Mouse (Mus musculus): ENCODE results near the gene Cct4. TPM values are rescaled to one million over a fixed set of nuclear protein-coding genes. Genes with fewer than 3 reads are reported as not detected.
A peak's percentile ranks its signal among the peaks of the same experiment; 100 is the strongest.

The Cct4 gene
- polyA plus RNA-seq, 1 experiment from 2014 or later = 436 TPM

GRCm38 (mm10) chr11:22971835-22972709 is 18.2 kb upstream of the Cct4 start, which contains the start of gene Zrsr1:
TSS of gene Zrsr1 (plus strand) at chr11:22972005.
- Histone ChIP-seq H3K36me3 (peaks cover 69% of the 10 kb centered on the region), H3K27ac (replicated peaks) (peak within 1 kb of the TSS; percentile 85)

GRCm38 (mm10) chr11:22972746-22973526 is 17.4 kb upstream of the Cct4 start:
- Histone ChIP-seq H3K4me1 (peaks cover 41% of the 10 kb centered on the region), H3K27ac (replicated peaks) (peak overlapping the region; percentile 85), H3K36me3 (peaks cover 69% of the 10 kb centered on the region), H3K4me3 (peak overlapping the region; percentile 71), H3K27me3 (ENCODE audit: low read depth, poor library complexity, severe bottlenecking) (no peaks in the 10 kb centered on the region), H3K9me3 (replicated peaks) (peaks cover 31% of the 10 kb centered on the region)
- WGBS = 51% methylated on average over 46 of the region's 46 CpGs
- DNase-seq (ENCODE audit: low spot score) = peak; percentile 71

More at GRCm38 (mm10) chr11:22971835-22972709, 18.2 kb upstream of the Cct4 start, which contains the start of gene Zrsr1:
- WGBS = 47% methylated on average over 56 of the region's 56 CpGs
- no peaks in the 10 kb centered on the region for H3K27me3 ChIP-seq (ENCODE audit: low read depth, poor library complexity, severe bottlenecking)
- peak within 1 kb of the TSS; percentile 71 for H3K4me3 ChIP-seq
- H3K4me1 ChIP-seq = peaks cover 41% of the 10 kb centered on the region
- peaks cover 40% of the 10 kb centered on the region for H3K9me3 ChIP-seq (replicated peaks)
- DNase-seq (ENCODE audit: low spot score) = peak; percentile 38

GRCm38 (mm10) chr11:22973599-22973998 is 16.7 kb upstream of the Cct4 start:
- DNase-seq (ENCODE audit: low spot score) = no peak
- peak overlapping the region; percentile 71 for H3K4me3 ChIP-seq
- peaks cover 69% of the 10 kb centered on the region for H3K36me3 ChIP-seq
- 49% methylated on average over 14 of the region's 14 CpGs for WGBS
- H3K27me3 ChIP-seq (ENCODE audit: low read depth, poor library complexity, severe bottlenecking) = no peaks in the 10 kb centered on the region
- peak overlapping the region; percentile 82 for H3K27ac ChIP-seq (replicated peaks)
- H3K9me3 ChIP-seq (replicated peaks) = peaks cover 27% of the 10 kb centered on the region
- H3K4me1 ChIP-seq = peaks cover 41% of the 10 kb centered on the region

- no peak overlapping the region for H3K4me3 ChIP-seq
- no peak for DNase-seq (ENCODE audit: low spot score)
- H3K27me3 ChIP-seq (ENCODE audit: low read depth, poor library complexity, severe bottlenecking) = no peaks in the 10 kb centered on the region
- H3K36me3 ChIP-seq = peaks cover 46% of the 10 kb centered on the region
- H3K4me1 ChIP-seq = peaks cover 45% of the 10 kb centered on the region
- H3K9me3 ChIP-seq (replicated peaks) = no peaks in the 10 kb centered on the region; the same call in 1 of the 2 replicates
- no peak overlapping the region for H3K27ac ChIP-seq (replicated peaks)
- 93% methylated on average over 3 of the region's 3 CpGs for WGBS
Measured at GRCm38 (mm10) chr11:22978215-22978614, 12.1 kb upstream of the Cct4 start.

GRCm38 (mm10) chr11:22978711-22979110 is 11.6 kb upstream of the Cct4 start:
- DNase-seq (ENCODE audit: low spot score) = no peak
- Histone ChIP-seq H3K9me3 (replicated peaks) (no peaks in the 10 kb centered on the region; the same call in 1 of the 2 replicates), H3K27ac (replicated peaks) (no peak overlapping the region), H3K27me3 (ENCODE audit: low read depth, poor library complexity, severe bottlenecking) (no peaks in the 10 kb centered on the region), H3K4me1 (peaks cover 45% of the 10 kb centered on the region), H3K36me3 (peaks cover 41% of the 10 kb centered on the region), H3K4me3 (no peak overlapping the region)
- WGBS = 93% methylated on average over 1 of the region's 1 CpGs

- H3K9me3 ChIP-seq (replicated peaks) = no peaks in the 10 kb centered on the region; the same call in 1 of the 2 replicates
- no peak overlapping the region for H3K27ac ChIP-seq (replicated peaks)
- H3K27me3 ChIP-seq (ENCODE audit: low read depth, poor library complexity, severe bottlenecking) = no peaks in the 10 kb centered on the region
- no peak for DNase-seq (ENCODE audit: low spot score)
- H3K4me3 ChIP-seq = no peak overlapping the region
- peaks cover 40% of the 10 kb centered on the region for H3K4me1 ChIP-seq
- 85% methylated on average over 1 of the region's 1 CpGs for WGBS
- H3K36me3 ChIP-seq = peaks cover 36% of the 10 kb centered on the region
Measured at GRCm38 (mm10) chr11:22979221-22979620, 11.1 kb upstream of the Cct4 start.

GRCm38 (mm10) chr11:22981041-22981440 is 9.3 kb upstream of the Cct4 start:
- Histone ChIP-seq H3K9me3 (replicated peaks) (no peaks in the 10 kb centered on the region), H3K27me3 (ENCODE audit: low read depth, poor library complexity, severe bottlenecking) (no peaks in the 10 kb centered on the region), H3K27ac (replicated peaks) (peak overlapping the region; percentile 94; the same call in 1 of the 2 replicates), H3K4me3 (peak overlapping the region; percentile 78), H3K36me3 (peaks cover 34% of the 10 kb centered on the region), H3K4me1 (peaks cover 23% of the 10 kb centered on the region)
- WGBS = 49% methylated on average over 4 of the region's 4 CpGs
- DNase-seq (ENCODE audit: low spot score) = no peak

GRCm38 (mm10) chr11:22981543-22981950 is 8.8 kb upstream of the Cct4 start:
- DNase-seq (ENCODE audit: low spot score) = no peak
- no peaks in the 10 kb centered on the region for H3K9me3 ChIP-seq (replicated peaks)

GRCm38 (mm10) chr11:22981984-22982757 is 8.1 kb upstream of the Cct4 start, which contains the start of the genes Gm28048 and Commd1:
TSS of gene Gm28048 (minus strand) at chr11:22982090.
TSS of gene Commd1 (minus strand) at chr11:22982382.
- Histone ChIP-seq H3K9me3 (replicated peaks) (no peaks in the 10 kb centered on the region), H3K27ac (replicated peaks) (peak within 1 kb of the TSS; percentile 94), H3K27me3 (ENCODE audit: low read depth, poor library complexity, severe bottlenecking) (no peaks in the 10 kb centered on the region), H3K4me3 (peak within 1 kb of the TSS; percentile 78), H3K4me1 (peaks cover 14% of the 10 kb centered on the region), H3K36me3 (peaks cover 22% of the 10 kb centered on the region)
- 4% methylated on average over 42 of the region's 42 CpGs for WGBS
- DNase-seq (ENCODE audit: low spot score) = peak; percentile 96

More at GRCm38 (mm10) chr11:22981543-22981950, 8.8 kb upstream of the Cct4 start:
- peaks cover 28% of the 10 kb centered on the region for H3K36me3 ChIP-seq
- peaks cover 18% of the 10 kb centered on the region for H3K4me1 ChIP-seq
- WGBS = 4% methylated on average over 12 of the region's 12 CpGs
- no peaks in the 10 kb centered on the region for H3K27me3 ChIP-seq (ENCODE audit: low read depth, poor library complexity, severe bottlenecking)
- H3K4me3 ChIP-seq = peak overlapping the region; percentile 78
- peak overlapping the region; percentile 94 for H3K27ac ChIP-seq (replicated peaks)

- H3K4me3 ChIP-seq = peak overlapping the region; percentile 78
- WGBS = 73% methylated on average over 6 of the region's 6 CpGs
- peaks cover 15% of the 10 kb centered on the region for H3K36me3 ChIP-seq
- peaks cover 14% of the 10 kb centered on the region for H3K4me1 ChIP-seq
- no peak overlapping the region for H3K27ac ChIP-seq (replicated peaks)
- no peak for DNase-seq (ENCODE audit: low spot score)
- H3K9me3 ChIP-seq (replicated peaks) = no peaks in the 10 kb centered on the region
- H3K27me3 ChIP-seq (ENCODE audit: low read depth, poor library complexity, severe bottlenecking) = no peaks in the 10 kb centered on the region
Measured at GRCm38 (mm10) chr11:22982846-22983245, 7.5 kb upstream of the Cct4 start.

GRCm38 (mm10) chr11:22985510-22985909 is 4.8 kb upstream of the Cct4 start:
- Histone ChIP-seq H3K4me1 (peaks cover 16% of the 10 kb centered on the region), H3K27me3 (ENCODE audit: low read depth, poor library complexity, severe bottlenecking) (no peaks in the 10 kb centered on the region), H3K36me3 (no peaks in the 10 kb centered on the region), H3K4me3 (no peak overlapping the region), H3K9me3 (replicated peaks) (no peaks in the 10 kb centered on the region), H3K27ac (replicated peaks) (no peak overlapping the region)
- WGBS = 84% methylated on average over 3 of the region's 3 CpGs
- no peak for DNase-seq (ENCODE audit: low spot score)

- no peaks in the 10 kb centered on the region for H3K9me3 ChIP-seq (replicated peaks)
- H3K27ac ChIP-seq (replicated peaks) = no peak overlapping the region
- no peak overlapping the region for H3K4me3 ChIP-seq
- DNase-seq (ENCODE audit: low spot score) = no peak
- WGBS = 62% methylated on average over 2 of the region's 2 CpGs
- H3K27me3 ChIP-seq (ENCODE audit: low read depth, poor library complexity, severe bottlenecking) = no peaks in the 10 kb centered on the region
- H3K36me3 ChIP-seq = 0 out of 2 replicates have a peak, but pooled peaks cover 2% of the 10 kb centered on the region
- peaks cover 17% of the 10 kb centered on the region for H3K4me1 ChIP-seq
Measured at GRCm38 (mm10) chr11:22987357-22987756, 3.0 kb upstream of the Cct4 start.
